Mouse (Mus musculus) ZHBTc4 (cell line): ENCODE measurements at regions not wholly inside any gene's neighbourhood (a gene's known extent, or its start where the extent isn't known, plus 50 kb on each side); places are given as distances from the start of the nearest gene placed in this dataset.

Experiments used
- DNase-seq: peaks from one replicate; pipeline ENCODE4 v3.0.0-alpha.2; 2011; ENCODE audit warnings: low read depth, low spot score

GRCm38 (mm10) chr5:57102897-57103296 is 614.9 kb upstream of the Pcdh7 start:
- DNase-seq: no peak

GRCm38 (mm10) chr5:57128478-57128877 is 589.3 kb upstream of the Pcdh7 start:
- peak; percentile 21 for DNase-seq
